Mouse (Mus musculus): Measurements from ENCODE around the gene Tnfsf13.

Tnfsf13 gene

DNA sequence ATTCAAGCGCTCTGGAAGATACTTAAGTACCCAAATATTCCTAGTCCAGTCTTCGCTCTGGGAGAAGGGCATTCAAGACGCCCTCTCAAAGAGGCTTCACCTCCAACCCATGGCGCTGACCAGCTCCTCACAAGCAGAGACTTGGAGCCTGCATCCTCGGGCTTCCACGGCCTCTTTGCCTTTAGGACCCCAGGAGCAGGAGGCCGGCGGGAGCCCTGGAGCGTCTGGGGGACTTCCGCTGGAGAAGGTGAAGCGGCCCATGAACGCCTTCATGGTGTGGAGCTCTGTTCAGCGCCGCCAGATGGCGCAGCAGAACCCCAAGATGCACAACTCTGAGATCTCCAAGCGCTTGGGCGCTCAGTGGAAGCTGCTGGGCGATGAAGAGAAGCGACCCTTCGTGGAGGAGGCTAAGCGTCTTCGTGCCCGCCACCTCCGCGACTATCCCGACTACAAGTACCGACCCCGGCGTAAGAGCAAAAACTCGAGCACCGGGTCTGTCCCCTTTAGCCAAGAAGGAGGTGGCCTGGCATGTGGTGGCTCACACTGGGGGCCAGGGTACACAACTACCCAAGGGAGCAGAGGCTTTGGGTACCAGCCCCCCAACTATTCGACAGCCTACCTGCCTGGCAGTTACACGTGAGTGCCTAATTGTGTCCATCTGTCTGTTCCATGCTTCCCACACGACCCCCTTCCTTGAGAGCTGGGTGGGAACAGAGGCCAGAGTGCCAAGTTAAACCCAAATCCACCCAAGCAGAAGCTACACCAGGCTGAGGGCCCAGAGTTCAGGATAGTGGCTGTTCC lies 30.1 kb downstream of the Tnfsf13 start, which contains the start of gene Sox15:
Sox15 (plus strand) TSS at position 51 of the 801 bp plus-strand sequence.
- DNase-seq (ENCODE audit: extremely low read depth, low read depth, low spot score), result no peak

GRCm38 (mm10) chr11:69654760-69655159 lies 30.8 kb downstream of the Tnfsf13 start:
- no peak for DNase-seq (ENCODE audit: extremely low read depth, low read depth, low spot score)

DNA sequence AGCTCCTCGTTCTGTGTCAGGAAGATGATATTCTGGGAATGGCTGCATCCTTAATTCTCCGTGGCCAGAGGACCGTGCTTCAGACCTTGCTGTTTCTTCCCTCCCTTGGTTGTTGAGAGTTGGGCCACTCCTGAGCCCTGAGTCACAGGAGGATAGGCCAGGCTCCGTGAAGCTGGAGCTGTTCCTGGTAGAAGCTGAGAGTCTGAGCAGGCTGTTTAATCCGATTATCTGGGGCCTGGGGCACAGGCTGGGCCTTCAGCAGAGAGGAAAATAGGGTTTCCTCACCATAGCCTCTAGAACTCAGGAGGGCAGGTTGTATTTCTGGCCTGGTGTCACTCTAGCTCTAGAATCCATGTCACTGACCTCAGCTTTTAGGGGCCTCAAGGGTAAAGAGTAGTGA lies 32.2 kb downstream of the Tnfsf13 start:
- DNase-seq (ENCODE audit: extremely low read depth, low read depth, low spot score), result no peak

DNA sequence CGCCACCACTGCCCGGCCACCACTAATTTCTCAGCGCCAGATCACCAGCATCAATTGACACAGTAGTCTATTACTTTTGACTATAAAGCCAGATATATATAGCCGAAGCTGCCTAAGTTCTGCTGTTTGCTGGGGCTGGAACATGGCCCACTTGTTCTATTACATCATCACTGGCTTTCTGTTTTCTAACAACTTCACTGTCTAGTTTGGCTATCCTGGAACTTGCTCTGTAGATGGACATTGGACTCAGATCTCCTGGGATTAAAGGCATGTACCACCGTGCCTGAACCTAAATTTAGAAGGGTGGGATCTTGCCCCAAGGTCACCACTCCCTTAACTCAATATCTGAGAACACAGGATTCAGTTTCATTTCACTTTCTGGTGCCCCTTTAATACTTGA lies 39.7 kb downstream of the Tnfsf13 start:
- DNase-seq (ENCODE audit: extremely low read depth, low read depth, low spot score), result no peak

GRCm38 (mm10) chr11:69635471-69635870 lies 50.1 kb downstream of the Tnfsf13 start:
- no peak for DNase-seq (ENCODE audit: extremely low read depth, low read depth, low spot score)

GRCm38 (mm10) chr11:69633128-69633866 lies 52.3 kb downstream of the Tnfsf13 start:
- no peak for DNase-seq (ENCODE audit: extremely low read depth, low read depth, low spot score)
